Mouse (Mus musculus): ENCODE measurements at regions not wholly inside any gene's neighbourhood (a gene's known extent, or its start where the extent isn't known, plus 50 kb on each side); places are given as distances from the start of the nearest gene placed in this dataset.
"Not testable (repeated sequence)": the region's sequence is repeated elsewhere in the genome, so short reads cannot be mapped to it uniquely, and the experiment has no call there.

DNA sequence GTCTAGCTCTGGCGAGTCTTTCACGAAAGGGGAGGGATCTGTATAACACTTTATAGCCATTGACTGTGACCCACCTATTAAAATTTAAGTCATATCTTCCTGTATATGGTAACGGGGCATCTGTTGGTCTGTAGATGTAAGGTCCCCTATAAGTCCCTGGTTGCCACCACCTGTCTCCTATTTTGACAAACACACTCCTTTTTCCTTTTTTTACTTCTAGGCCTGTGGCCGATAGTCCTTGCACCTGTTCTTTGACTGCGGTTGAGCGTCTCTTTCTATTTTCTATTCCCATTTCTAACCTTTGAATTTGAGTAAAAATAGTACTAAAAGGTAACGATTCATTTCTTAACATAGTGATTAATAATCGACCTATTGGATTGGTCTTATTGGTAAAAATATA, 1034.1 kb upstream of the Sel1l start:
- DNase-seq: not testable (repeated sequence)

DNA sequence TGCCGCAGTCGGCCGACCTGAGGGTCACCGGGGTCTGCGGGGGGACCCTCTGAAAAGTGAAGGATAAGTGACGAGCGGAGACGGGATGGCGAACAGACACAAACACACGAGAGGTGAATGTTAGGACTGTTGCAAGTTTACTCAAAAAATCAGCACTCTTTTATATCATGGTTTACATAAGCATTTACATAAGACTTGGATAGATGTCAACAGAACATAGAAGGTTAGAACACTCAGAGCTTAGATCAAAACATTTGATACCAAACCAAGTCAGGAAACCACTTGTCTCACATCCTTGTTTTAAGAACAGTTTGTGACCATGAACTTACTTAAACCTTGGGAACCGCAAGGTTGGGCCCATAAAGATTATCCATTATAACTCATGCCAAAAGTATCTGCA, 1033.6 kb upstream of the Sel1l start:
- DNase-seq: not testable (repeated sequence)

DNA sequence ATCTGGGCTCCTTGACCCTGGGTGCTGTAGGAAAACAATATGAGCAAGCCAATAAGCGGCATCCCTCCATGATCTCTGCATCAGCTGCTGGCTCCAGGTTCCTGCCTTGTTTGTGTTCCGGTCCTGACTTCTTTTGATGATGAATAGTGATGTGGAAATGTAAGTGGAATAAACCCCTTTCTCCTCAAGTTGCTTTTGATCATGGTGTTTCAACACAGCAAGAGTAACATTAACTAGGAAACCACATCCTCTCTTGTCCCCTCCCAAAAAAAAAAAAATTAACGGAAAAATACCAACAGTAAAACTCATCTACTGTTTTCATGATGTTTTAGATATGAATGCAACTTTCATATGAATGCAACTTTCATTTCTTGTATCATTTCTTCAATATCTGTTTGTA, 1024.6 kb upstream of the Sel1l start:
- no peak for DNase-seq

DNA sequence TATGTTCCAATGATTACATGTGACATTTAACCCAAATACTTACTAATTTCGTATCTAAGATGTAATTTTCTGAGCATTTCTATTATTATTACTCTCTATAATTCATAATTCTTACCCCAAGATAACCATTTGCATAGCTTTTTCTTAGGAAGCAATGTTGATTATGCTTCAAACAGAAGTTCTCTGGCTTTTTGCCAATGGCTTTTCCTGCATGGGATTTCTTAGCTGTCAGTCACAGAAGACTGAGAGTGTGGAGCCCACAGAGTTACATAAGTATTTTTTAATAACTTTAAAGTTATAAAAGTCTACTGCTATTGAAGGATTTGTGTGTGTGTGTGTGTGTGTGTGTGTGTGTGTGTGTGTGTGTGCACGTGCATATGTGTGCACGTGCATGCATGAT, 1020.4 kb upstream of the Sel1l start:
- DNase-seq: no peak

DNA sequence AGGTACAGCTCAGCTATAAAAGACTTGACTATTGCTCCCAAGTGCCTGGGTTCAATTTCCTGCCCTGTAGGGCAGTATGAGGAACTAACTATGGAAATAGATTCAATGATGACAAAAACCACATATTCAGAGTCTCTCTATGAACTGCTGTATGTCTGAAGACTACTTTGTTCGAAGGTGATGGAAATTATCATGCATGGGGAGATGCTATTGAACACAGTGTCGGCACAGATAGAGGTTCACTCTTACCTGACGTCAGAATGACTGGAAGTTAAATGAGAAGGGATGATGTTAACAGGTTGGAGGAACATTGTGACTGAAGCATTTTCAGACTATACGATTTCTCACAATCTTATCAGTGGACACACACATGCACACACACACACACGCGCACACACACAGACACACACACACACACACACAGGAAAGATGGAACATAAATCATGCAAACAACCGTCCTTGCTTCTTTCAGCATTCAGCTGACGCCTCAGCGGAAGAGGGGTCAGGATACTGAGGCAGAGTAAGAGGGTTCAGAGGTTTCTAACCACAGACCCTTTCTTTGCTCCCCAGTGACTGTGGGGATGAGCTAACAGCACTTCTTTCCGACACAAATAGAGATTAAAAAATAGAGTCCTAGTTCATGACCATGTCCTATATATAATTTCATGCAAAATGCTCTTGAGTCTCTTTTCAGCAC, 974.3 kb upstream of the Sel1l start:
- no peak for DNase-seq

DNA sequence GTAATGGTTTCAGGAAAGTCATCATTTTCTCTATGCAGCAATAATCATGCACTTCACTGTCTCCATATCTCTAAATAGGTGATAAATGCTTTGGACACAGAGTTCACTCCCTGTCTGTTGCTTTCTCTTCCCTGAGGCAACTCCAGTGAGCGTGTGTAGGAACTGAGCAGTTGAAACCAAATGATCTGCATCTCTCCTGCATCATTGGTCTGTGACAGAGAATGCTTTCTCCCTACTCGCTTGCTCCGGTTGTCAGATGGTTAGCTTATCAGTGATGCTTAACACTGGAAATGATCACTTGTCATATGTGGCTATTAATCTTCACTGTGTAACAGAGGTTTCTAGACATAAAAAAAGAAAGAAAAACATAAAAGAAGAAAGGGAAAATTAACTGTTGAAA, 969.7 kb upstream of the Sel1l start:
- DNase-seq: no peak

DNA sequence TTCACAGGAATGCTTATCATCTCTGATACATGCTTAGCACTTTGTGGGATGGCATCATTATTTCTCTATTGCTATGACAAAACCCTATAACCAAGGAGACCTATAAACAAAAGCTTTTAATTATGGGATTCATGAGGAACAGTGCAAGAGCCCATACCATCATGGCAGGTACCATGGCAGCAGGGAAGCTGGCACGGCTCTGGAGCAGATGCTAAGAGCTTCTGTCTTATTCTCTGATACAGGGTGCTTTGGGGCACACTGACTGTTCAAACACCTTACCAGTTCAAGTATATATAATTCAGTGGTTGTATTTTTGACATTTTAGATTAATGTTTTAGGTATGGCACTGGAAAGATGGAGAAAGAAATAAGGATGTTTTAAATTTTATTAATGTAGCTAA, 952.2 kb upstream of the Sel1l start:
- peak; percentile 23 for DNase-seq

DNA sequence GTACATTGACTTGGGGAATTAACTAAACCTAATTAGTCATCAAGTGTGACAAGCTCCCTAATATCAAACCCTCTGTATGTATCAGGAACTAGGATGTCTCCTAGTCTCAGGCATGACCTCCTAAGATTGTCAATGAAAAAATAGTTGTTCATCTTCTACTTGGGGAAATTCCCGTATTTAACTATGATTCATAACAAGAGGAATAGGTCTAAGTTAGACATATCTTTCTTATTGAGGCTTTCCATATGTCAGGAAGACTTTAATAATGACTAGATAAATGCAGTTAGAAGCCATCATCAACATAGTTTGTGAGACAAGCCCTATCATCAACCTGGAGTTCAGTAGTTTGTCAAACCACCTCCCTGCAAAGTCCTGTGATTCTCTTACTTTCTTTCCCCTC, 934.4 kb upstream of the Sel1l start:
- DNase-seq: no peak

DNA sequence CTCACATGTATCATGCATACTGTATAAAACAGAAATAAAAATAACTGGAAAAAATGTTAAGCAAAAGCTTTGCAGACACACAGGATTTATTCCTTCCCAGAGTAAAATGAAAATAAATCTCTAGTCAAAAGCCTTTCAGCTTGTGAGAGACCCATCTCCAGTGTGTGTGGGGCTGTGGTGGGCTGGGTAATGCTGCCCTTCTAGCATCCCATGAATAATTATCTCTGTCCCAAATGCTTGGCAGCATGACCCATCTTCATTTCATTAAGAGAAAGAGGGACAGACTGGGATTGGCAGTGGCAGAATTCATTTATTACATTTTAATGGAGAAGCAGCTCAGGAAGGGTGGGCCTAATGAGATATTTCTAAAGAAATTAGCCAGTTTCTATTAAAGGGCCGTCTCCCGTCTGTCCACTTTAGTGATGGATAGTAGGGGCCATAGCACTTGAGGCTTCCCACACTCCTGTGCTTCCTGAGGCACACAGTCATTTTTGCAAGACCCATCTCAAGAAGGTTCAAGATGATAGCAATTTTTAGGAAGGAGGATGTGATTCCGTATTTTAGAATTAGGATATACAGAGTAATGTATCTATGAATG, 930.8 kb upstream of the Sel1l start:
- no peak for DNase-seq

DNA sequence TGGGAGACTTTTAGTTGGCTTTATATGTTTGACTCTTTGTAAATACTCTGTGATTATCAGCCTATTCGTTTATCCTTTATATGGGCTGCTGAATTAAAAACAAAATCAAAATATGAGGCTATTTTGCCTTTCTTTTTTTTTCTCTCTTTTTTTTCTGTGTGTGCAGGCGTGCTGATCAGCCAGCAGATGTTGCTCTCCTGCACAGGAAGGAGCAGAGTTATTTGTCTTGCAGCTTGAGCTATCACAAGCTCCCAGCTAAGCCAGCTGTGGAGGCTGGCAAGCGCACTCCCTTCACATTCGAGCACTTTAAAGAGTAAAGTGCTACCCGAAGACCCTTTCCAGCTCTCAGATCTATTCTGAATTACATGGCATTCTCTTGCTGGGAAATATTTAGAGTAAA, 926.7 kb upstream of the Sel1l start:
- DNase-seq: no peak

DNA sequence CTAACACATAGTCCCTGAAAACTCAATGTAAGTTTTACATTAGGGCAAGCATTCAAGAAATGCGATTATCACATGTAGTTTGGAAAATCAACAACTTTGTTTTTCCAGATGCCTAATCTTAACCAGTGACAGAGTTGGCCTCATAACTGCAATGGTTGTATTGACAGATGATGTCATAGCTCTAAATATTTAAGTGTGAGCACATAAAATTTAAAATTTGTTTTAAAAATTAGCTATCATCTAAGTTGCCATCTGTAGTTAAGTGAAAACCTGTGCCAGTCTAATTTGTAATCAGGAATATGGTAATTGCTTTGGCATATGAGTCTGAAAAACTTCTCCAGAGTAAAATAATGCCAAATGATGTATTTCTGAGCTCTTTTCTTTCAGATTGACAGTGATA, 899.6 kb upstream of the Sel1l start:
- DNase-seq: no peak

DNA sequence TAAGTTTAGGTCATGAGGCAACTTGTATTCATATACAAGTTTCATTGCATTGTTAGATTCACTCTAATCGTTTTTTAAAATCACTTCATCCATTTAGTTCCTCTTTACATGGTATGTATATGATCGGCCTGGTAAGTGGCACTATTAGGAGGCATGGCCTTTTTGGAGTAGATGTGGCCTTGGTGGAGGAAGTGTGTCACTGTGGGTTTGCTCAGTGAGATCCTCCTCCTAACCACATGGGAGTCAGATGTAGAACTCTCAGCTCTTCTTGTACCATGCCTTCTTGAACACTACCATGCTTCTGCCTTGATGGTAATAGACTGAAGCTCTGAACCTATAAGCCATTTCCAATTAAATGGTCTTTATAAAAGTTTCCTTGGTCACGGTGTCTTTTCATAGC, 891.9 kb upstream of the Sel1l start:
- no peak for DNase-seq

DNA sequence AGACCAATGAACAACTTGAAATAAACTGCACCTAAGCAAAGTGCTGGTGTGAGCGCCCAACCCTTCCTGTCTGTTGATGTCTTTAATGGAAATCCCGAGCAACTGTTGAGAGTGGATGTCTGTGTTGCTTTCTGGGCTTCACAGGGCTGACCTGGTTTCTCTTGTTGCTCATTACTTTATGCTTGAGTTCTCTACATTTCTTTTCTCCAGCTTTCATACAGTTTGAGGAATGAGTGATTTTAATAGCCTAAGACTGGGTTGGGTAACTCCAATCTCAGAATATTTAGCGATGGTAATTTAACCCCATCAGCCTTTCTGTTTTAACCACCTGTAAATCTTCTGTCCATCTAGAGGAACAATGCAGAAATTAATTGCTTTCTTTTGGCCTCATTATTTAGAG, 890.2 kb upstream of the Sel1l start:
- DNase-seq: no peak

DNA sequence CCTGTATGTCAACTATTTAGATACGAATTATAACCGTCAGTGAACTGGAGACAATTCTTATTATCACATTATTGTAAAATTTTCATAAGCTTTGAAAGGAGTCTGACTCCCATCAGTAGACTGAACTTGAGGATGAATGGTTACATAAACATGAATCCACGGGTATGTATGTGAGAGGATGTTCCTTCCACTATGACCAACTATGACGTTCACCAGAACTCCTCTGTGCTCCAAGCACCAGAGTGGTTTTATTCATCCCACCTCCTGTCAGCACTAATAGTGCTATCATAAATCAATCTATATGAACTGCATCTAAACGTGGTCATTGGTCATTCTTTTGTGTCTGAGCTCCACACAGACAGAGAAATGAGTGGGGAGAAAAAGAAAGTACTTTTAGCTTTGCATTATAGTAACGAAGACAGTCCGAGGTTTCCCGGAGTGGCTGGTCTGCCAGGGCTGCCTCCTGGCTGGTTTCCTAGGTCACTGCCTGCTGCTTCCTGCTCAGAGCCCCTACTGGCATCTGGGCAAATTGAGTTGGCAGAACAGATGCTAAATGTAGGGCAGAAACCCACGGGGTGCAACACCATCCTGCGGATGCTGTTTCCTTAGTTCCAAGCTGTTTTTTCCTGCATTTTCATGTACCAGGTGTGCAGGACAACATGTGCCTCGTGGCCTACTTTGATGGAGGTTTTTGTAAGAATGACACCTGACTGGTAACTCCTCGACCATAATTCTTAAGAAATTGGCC, 888.8 kb upstream of the Sel1l start:
- peak; percentile 86 for DNase-seq

DNA sequence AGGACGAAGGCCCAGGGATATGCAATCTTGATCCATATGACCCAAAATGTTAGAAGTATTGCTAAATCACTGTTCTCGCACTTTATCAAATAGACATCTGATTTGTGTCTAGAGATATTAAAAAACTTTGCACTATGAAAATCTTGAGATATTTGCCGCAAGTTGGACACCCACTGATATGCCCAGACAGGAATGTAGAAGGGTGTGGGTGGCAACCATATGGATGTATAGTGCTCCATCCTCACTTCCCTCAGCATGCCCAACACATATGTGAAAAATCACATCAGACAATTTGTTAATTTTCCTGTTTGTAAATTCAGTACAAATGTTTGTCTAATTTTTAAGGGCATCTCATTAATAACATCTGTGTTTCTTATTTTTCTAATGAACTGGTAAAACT, 874.1 kb upstream of the Sel1l start:
- DNase-seq: no peak

DNA sequence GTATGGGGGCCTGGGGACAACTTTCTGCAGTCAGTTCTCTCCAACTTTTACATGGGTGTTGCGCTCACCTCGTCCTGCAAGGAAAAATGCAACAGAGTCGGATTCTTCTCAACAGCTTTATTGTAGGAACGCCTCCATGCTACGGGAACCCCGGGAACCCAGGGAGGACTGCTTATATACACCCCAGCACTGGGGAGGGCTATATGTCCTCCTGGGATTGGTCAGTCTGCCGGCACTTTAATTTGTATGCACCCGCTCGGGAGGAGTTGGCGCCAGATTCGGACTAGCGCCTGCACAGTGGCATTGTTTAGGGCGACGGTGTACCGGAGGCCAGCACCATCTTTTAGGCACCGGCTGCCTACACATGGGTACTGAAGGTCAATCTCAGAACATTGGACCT, 864.5 kb upstream of the Sel1l start:
- no peak for DNase-seq

DNA sequence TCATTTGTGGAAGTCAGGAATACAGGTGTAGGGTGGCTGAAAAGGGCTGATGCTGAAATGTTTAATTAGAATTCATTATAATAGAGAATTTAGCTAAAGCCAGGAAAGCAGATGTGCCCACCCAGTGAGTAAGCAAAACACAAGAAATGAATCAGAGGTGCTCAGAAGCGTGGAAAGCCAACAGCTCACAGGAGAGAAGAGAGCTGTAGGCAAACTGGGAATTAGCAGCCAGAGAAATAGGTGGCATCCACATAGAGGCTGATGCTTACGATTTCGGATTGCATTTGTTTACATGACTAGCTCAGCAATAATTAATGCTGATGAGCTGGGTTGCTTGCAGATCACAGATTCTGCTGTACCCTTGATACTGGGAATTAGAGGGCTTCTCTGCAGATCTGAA, 859.5 kb upstream of the Sel1l start:
- no peak for DNase-seq

DNA sequence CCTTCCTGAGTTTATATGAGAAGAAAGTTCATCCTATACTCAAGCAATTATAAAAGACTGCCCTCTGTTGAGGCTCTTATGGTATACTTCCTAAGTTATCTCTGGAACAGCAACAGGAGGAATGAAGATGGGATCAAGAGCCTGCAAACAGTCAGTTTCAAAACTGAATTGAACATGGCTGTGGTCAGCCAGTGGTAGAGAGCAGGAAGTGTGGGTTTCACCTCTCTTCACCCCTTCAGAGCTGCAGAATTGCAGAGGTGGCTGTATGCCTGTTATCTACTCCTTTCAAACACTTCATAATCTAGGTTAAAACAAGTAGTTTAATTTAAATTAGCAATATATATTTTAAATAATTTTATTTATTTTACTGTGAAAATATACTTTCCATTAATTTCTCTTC, 854.8 kb upstream of the Sel1l start:
- DNase-seq: no peak

DNA sequence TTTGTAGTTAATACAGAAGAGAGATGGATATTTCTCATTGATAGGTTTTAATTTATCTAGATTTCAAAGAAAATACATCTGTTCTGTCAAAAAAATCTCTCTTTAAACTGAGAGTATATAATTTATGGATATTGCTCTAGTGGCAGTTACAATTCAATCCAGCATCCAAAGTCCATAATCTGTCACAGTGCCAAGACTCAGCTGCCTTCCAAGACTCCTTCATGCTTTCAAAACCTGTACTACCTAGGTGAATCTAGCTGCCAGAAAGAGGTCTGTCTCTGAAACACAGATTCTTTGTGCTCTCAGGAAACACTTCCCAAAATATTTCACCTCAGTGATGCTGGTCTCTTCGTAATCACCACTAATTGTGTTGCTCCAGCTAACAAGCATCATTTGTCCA, 844.0 kb upstream of the Sel1l start:
- DNase-seq: no peak

DNA sequence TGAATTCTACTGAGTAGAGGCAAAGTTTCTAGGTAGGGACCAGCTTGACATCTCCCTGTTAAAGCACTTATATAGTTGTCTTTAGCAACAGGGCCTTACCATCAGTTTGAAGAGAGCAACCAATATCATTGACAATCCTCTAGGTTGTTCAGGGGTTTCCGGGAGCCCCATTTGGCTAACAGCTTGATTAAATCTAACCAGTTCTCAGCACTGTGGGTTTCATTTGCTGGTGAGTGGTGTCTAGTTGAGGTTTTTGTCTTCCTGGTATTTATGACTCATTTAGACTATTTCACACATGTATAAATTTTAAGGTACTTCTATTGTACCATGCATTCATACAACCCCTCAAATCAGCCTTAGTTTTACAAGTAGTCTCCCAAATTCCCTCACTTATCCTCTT, 823.4 kb upstream of the Sel1l start:
- DNase-seq: no peak

DNA sequence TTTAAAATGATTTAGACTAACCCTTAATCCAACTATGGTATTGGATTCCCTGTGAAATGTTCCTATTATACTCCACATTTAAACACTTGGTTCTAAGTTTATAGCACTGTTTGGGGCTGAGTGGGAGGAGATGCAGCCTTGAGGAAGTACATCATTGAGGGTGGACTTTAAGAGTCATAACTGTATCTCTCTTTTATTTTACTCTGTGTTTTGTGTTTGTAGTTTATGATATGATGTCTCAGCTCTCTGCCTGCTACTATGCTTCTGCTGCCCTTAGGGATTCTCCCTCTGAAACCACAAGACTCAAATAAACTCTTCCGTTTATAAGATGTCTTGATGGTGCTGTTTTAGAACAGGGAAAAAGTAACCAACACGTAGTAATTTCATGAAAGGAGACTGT, 797.7 kb upstream of the Sel1l start:
- no peak for DNase-seq

DNA sequence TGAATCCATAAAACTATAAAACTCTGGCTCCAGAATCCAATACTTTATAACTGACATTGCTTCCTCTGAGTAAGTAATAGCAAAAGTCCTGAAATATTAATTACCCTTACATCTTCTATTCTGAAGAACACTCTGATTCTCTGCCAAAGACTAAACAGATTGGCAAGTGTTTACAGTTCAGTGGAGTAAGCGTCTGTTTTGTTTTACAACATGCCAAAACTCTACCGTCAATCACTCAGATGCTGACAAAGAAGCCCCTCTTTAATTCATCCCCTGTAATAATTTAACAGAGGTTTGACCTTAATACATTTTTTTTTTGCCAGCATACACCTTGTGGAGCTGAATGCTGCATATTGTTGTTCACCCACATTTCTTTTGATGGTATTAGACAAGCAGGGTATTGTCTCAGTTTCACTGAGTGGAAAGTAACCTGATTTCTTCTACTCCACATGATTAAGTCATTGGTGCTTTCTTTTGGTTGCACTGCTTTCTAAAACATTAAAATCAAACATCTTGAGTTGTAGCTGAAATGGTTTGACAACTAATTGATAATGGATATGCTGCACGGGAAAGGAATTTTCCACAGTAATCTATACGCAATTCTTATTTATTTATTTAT, 796.2 kb upstream of the Sel1l start:
- DNase-seq: no peak

DNA sequence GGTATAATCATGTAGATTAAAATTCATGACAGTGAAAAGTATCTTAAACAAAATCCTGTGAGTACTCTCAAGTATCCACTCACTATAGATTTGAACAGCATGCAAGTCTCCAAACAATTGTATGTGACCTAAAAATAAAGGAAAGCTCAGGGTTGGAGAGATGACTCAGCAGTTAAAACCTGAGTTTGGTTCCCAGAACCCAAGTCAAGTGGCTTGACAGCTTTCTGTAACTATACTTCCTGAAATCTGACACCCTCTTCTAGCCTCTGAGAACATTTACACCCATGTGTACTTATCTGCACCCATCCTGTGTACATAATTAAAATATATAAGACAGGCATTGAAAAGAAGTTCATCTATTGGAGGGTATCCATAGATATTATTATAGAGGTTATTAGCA, 770.2 kb upstream of the Sel1l start:
- DNase-seq: no peak

DNA sequence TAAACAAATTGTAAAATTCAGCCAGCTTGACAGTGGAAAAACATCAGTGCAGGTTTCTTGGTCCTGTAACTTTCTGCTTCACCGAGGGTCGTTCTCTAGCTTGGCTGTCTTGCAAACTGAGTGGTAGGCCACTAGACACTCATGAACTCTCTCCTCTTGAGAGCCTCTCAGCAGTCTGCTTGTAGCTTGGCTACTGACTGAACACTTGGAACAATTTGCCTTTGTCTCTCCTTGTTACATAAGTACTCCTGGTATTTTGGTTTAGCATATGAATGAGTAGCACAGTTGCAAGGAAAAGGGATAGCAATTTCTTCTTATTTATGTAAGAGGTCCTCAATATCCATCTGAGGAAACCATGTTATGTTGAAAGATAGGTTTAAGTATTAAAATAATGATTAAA, 769.6 kb upstream of the Sel1l start:
- no peak for DNase-seq

Data from cerebellum, adult 11 months (tissue).